Mouse (Mus musculus) embryonic facial prominence, embryonic 11.5 days (tissue): ENCODE data around the gene Ggta1. TPM values are rescaled to one million over a fixed set of nuclear protein-coding genes. Genes with fewer than 3 reads are reported as not detected.

Experiments
- ATAC-seq: fragments of 200-750 bp; cut with Nextera tagmentation; replicated peaks from 2 replicates; pipeline ENCODE4 v1.8.0; 2017; ENCODE audit warnings: low read depth; ENCODE audit not compliant: insufficient number of reproducible peaks, low FRiP score, low TSS enrichment
- DNase-seq: peaks from one replicate; pipeline ENCODE4 v3.0.0-alpha.2; 2015; ENCODE audit warnings: low spot score
- H3K27ac ChIP-seq: fragments of 300-500 bp; sonication (generic); replicated peaks from 2 replicates; pipeline ENCODE4 v1.5.1; 2014; ENCODE audit warnings: mild to moderate bottlenecking, low read depth, low read length, control low read depth
- H3K27me3 ChIP-seq: fragments of 300-500 bp; sonication (generic); 2 replicates; pipeline ENCODE4 v1.6.1; 2014; ENCODE audit warnings: mild to moderate bottlenecking, low read length, moderate library complexity, mixed read lengths; ENCODE audit not compliant: control insufficient read depth, insufficient read depth
- H3K36me3 ChIP-seq: fragments of 300-500 bp; sonication (generic); replicated peaks from 2 replicates; pipeline ENCODE4 v1.6.1; 2014; ENCODE audit warnings: low read depth, mild to moderate bottlenecking, low read length, moderate library complexity, mixed read lengths; ENCODE audit not compliant: control insufficient read depth, insufficient read depth
- H3K4me1 ChIP-seq: fragments of 300-500 bp; sonication (generic); 2 replicates; pipeline ENCODE4 v1.6.1; 2014; ENCODE audit warnings: low read length, mixed read lengths; ENCODE audit not compliant: control insufficient read depth, insufficient read depth
- H3K4me2 ChIP-seq: fragments of 300-500 bp; sonication (generic); 2 replicates; pipeline ENCODE4 v1.6.1; 2014; ENCODE audit warnings: low read depth, mild to moderate bottlenecking, control low read depth, low read length, moderate library complexity
- H3K4me3 ChIP-seq: fragments of 300-500 bp; sonication (generic); 2 replicates; pipeline ENCODE4 v1.5.1; 2014; ENCODE audit warnings: low read depth, low read length, control low read depth
- H3K9ac ChIP-seq: fragments of 300-500 bp; sonication (generic); replicated peaks from 2 replicates; pipeline ENCODE4 v1.6.1; 2014; ENCODE audit warnings: mild to moderate bottlenecking, control low read depth, low read length
- H3K9me3 ChIP-seq: fragments of 300-500 bp; sonication (generic); replicated peaks from 2 replicates; pipeline ENCODE4 v1.6.1; 2016; ENCODE audit warnings: mild to moderate bottlenecking, low read length, inconsistent platforms, mixed read lengths; ENCODE audit not compliant: control insufficient read depth
- WGBS: fragments of 180-500 bp; shearing (Covaris S2); extraction: QIAGEN DNeasy Blood & Tissue Kit; methylation state at CpG from one replicate; pipeline ENCODE4 v1.1.7; 2014; 5-methylcytosine and 5-hydroxymethylcytosine counted together
- polyA plus RNA-seq: library from polyadenylated mRNA; unstranded; fragments of >200 nt; fragmentation: Nextera tagmentation; extraction: Ambion mirVana; gene quantifications from 2 replicates; pipeline ENCODE4 v1.2.1, GENCODE M21; 2014

The Ggta1 gene
- polyA plus RNA-seq, 1 experiment from 2014 or later = 7.9 TPM

GRCm38 (mm10) chr2:35505519-35506286 lies 42.7 kb upstream of the Ggta1 start:
- H3K9ac ChIP-seq = no peak overlapping the region
- H3K4me2 ChIP-seq = no peak overlapping the region
- WGBS = 78% methylated on average over 6 of the region's 6 CpGs
- H3K27me3 ChIP-seq = no peaks in the 10 kb centered on the region
- H3K36me3 ChIP-seq = no peaks in the 10 kb centered on the region
- ATAC-seq (no peak), DNase-seq (no peak)
- no peaks in the 10 kb centered on the region for H3K9me3 ChIP-seq
- H3K4me1 ChIP-seq = peaks cover 11% of the 10 kb centered on the region
- no peak overlapping the region for H3K4me3 ChIP-seq
- no peak overlapping the region for H3K27ac ChIP-seq

- no peak for DNase-seq
- H3K4me2 ChIP-seq = no peak overlapping the region
- H3K4me3 ChIP-seq = no peak overlapping the region
- H3K27me3 ChIP-seq = no peaks in the 10 kb centered on the region
- H3K9me3 ChIP-seq = no peaks in the 10 kb centered on the region
- peaks cover 11% of the 10 kb centered on the region for H3K4me1 ChIP-seq
- no peak overlapping the region for H3K9ac ChIP-seq
- no peaks in the 10 kb centered on the region for H3K36me3 ChIP-seq
- 56% methylated on average over 7 of the region's 7 CpGs for WGBS
- ATAC-seq = no peak
- peak overlapping the region; percentile 56 for H3K27ac ChIP-seq
Measured at GRCm38 (mm10) chr2:35504417-35504776, 41.4 kb upstream of the Ggta1 start.

DNA sequence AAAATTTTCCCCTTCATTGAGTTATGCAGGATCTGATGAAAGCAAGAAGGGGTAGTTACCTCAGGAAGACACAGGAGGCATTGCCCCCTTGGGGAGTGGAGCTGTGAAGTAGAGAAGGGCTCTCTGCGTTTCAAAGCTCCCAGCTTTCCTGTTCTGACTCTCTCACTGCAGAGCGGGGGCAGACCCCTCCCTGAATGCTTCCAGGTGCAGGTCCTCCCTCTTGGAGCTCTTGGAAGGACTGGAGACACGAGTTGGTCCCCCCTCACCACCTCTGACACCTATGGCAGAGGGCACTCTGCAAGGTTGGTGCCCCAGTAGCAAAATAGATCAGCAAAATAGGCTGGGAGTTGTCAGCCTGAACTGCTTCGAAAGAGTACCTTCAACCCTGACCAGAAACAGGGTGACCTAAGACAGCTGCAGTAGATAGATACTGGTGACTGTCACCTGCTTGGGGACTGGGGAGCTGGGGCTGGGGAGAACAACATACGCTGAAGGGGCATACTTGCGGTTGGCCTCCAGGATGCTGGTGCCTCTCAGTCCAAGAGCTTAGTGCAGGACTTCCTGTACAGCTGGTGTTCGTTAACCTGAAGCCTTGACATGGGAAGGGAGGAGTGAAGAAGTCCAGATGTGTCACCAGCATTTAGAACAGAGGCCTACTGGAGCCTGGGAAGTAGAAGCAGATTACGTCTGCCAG lies 40.8 kb upstream of the Ggta1 start:
- 23% methylated on average over 8 of the region's 8 CpGs for WGBS
- H3K36me3 ChIP-seq = no peaks in the 10 kb centered on the region
- H3K9ac ChIP-seq = no peak overlapping the region
- DNase-seq (peak; percentile 86), ATAC-seq (peak; percentile 44)
- H3K27ac ChIP-seq = peak overlapping the region; percentile 56
- H3K27me3 ChIP-seq = no peaks in the 10 kb centered on the region
- no peak overlapping the region for H3K4me3 ChIP-seq
- H3K9me3 ChIP-seq = no peaks in the 10 kb centered on the region
- peaks cover 11% of the 10 kb centered on the region for H3K4me1 ChIP-seq
- H3K4me2 ChIP-seq = no peak overlapping the region

- ATAC-seq (no peak), DNase-seq (peak; percentile 44)
- Histone ChIP-seq H3K4me1 (peaks cover 11% of the 10 kb centered on the region), H3K27ac (no peak overlapping the region), H3K9me3 (no peaks in the 10 kb centered on the region), H3K4me2 (no peak overlapping the region), H3K4me3 (no peak overlapping the region), H3K36me3 (no peaks in the 10 kb centered on the region), H3K27me3 (no peaks in the 10 kb centered on the region), H3K9ac (no peak overlapping the region)
- WGBS = 75% methylated on average over 12 of the region's 12 CpGs
Measured at GRCm38 (mm10) chr2:35503021-35503722, 40.1 kb upstream of the Ggta1 start.

DNA sequence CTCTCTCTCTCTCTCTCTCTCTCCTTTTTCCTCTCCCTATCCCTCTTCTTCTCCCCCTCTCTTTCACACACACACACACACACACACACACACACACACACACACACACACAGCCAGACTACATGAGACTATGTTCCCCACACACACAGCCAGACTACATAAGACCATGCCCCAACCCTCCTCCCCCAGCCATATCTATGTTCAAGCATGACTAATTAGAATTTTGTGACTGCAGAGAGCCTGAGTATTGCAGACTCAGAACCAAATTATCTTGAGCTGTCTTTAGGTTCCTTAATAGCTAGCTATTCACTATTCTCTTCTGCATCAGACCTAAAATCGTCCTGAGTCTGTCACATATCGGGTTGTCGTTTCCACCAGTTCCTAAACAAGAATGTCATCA lies 39.5 kb upstream of the Ggta1 start:
- H3K9ac ChIP-seq = no peak overlapping the region
- H3K4me2 ChIP-seq = no peak overlapping the region
- H3K4me3 ChIP-seq = no peak overlapping the region
- H3K36me3 ChIP-seq = no peaks in the 10 kb centered on the region
- H3K4me1 ChIP-seq = peaks cover 11% of the 10 kb centered on the region
- no peaks in the 10 kb centered on the region for H3K27me3 ChIP-seq
- no peak for ATAC-seq
- H3K27ac ChIP-seq = no peak overlapping the region
- 82% methylated on average over 3 of the region's 3 CpGs for WGBS
- H3K9me3 ChIP-seq = no peaks in the 10 kb centered on the region
- DNase-seq = no peak

- Histone ChIP-seq H3K27me3 (no peaks in the 10 kb centered on the region), H3K36me3 (no peaks in the 10 kb centered on the region), H3K9ac (no peak overlapping the region), H3K4me3 (no peak overlapping the region), H3K4me1 (peaks cover 12% of the 10 kb centered on the region), H3K4me2 (no peak overlapping the region), H3K9me3 (no peaks in the 10 kb centered on the region), H3K27ac (no peak overlapping the region)
- no peak for ATAC-seq
- WGBS = 80% methylated on average over 7 of the region's 7 CpGs
- DNase-seq = no peak
Measured at GRCm38 (mm10) chr2:35499474-35499873, 36.4 kb upstream of the Ggta1 start.

- ATAC-seq (no peak), DNase-seq (no peak)
- Histone ChIP-seq H3K36me3 (no peaks in the 10 kb centered on the region), H3K9me3 (no peaks in the 10 kb centered on the region), H3K9ac (no peak overlapping the region), H3K4me2 (no peak overlapping the region), H3K27me3 (no peaks in the 10 kb centered on the region), H3K4me1 (peaks cover 11% of the 10 kb centered on the region), H3K4me3 (no peak overlapping the region), H3K27ac (no peak overlapping the region)
- WGBS = 76% methylated on average over 3 of the region's 3 CpGs
Measured at GRCm38 (mm10) chr2:35498961-35499360, 35.9 kb upstream of the Ggta1 start.
